Mouse (Mus musculus) spleen, adult 18-20 months (tissue): ENCODE results near the gene Rhoh.

Source experiments
- DNase-seq, 2 experiments: peaks; one replicate each; pipeline ENCODE4 v3.0.0; 2022; ENCODE audit warnings: mixed read lengths in 2 of 2

Gene Rhoh

GRCm38 (mm10) chr5:65861154-65861944, at the start of gene Rhoh:
Rhoh (plus strand) TSS chr5:65861213.
- DNase-seq: no peak

DNA sequence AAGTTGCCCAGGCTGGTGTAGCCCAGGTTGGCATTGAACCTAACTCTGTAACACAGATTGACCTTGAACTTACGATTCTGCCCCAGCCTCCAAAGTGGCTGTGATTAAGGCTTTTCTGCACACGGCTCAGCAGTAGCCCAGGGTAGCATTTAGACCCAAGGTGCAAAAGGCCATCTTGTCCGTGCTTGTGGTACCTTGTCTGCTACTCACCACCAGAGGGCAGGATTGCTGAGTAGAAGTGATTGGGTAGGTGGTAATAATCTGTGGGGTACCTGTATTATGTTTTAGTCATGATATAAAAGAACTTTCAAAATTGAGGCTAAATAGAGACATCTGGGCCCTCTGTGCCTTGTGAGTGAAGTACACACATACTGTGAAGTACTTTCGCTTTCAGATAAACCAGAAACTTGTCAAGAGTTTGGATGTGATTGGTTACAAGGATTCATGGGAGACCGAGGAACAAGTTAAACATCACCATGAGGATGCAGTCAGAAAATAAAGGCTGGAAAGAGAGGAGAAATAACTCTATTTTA, 37.3 kb upstream of the Rhoh start:
- peak; percentile 17 to 48 for DNase-seq

DNA sequence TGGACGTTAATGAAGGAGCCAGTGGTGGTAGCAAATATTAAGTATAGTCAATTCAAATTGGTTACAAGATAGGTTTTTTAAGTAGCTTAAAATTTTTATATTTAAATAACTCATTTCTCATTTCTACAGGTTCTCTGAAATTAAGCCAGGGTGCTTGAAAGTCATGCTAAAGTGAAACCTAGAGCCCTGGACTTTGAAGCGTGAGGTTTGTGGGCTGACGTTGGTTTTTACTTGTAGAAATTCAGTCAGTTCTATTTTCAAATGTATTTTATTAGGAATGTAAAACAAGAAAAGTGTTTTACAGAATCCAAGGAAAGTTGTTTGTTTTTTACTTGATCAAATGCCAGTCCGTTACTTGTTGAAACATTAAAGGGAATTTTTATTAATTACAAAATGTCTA, 34.5 kb upstream of the Rhoh start:
- DNase-seq: no peak

GRCm38 (mm10) chr5:65827102-65827501, 33.9 kb upstream of the Rhoh start:
- no peak for DNase-seq

DNA sequence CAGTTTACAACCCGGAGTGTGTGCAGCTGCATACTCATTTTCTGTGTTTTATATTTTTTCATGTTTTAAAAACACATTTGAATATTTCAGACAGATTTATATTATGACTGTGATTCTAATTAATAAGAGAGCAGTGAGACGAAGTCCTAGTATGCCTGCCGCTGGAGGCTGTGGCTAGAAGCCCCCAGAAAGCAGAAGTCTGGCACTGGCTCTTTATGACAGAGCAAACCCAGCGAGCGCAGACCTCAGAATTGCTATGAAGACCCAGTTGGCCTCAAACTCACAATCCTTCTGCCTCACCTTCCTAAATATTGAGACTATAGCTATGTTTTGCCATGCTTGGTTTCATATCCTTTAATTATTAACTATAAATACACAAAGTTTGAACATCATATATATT, 32.8 kb upstream of the Rhoh start:
- no peak for DNase-seq

GRCm38 (mm10) chr5:65829059-65829458, 32.0 kb upstream of the Rhoh start:
- DNase-seq: no peak

- DNase-seq: no peak
These were observed 28.9 kb upstream of the Rhoh start for GRCm38 (mm10) chr5:65831917-65832618.

- DNase-seq: no peak
These were observed 27.9 kb upstream of the Rhoh start for GRCm38 (mm10) chr5:65833092-65833491.

DNA sequence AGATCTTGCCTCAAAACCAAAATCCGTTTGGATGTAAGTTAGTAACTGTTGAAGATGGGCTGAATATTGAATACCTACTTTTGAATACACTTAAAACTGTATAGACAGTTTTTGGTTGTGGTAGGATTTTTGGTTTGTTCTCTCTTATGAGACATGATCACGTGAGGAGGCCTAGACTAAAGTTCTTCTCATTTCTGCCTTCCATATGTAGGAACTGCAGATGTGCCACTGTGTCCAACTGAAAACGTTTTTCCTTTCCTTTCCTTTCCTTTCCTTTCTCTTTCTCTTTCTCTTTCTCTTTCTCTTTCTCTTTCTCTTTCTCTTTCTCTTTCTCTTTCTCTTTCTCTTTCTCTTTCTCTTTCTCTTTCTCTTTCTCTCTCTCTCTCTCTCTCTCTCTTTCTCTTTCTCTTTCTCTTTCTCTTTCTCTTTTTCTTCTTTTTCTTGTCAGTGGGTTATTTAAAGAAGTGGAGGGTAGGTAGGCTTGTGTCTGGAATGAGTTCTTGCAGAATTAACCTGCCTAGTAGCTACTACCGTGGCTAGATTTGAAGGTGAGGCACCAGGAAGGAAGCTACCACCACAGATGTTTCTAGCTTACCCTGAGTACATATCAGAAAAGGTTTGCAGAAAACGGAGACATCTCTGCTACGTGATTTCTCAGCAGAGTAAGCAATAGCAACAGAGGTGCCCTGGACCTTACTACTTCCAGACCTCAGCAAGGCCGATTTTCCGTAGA, 27.1 kb upstream of the Rhoh start:
- no peak for DNase-seq

DNA sequence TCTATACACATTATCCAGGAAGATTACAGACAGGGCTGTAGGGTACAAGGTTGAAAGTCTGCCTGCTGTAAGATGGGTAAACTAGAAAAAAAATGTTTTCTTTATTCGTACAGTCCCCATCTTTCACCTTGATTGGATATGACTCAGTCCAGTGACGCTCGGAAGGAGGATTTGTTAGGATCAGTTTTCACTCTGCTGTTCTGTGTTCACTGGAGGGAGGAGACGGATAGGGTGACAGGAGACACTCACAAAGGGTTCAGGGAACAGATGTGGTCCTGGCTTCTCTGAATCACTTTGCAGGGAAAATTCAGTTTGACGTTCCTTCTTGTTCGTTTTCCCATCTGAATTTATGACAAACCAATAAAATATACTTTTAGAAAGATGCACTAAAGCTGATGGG, 23.0 kb upstream of the Rhoh start:
- no peak for DNase-seq

- DNase-seq: no peak
These were observed 18.1 kb upstream of the Rhoh start for GRCm38 (mm10) chr5:65842947-65843346.

- DNase-seq: no peak
These were observed 14.5 kb upstream of the Rhoh start for GRCm38 (mm10) chr5:65846534-65846933.

GRCm38 (mm10) chr5:65846958-65847357, 14.1 kb upstream of the Rhoh start:
- no peak for DNase-seq

DNA sequence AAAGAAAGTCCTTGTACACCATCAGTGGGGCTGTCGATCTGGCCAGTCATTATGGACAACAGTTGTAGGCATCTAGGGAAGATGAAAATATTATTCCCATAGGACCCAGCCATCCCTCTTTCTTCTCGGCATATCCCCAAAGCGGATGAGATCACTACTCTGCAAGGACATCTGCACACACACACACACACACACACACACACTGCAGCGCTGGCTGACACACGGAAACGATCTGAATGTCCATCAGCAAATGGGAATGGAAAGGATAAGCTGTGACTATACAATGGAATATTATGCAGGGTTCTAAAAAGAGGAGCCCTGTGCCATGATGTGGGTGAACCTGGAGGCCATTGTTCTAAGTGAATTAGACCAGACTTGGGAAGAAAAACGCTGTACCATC, 13.4 kb upstream of the Rhoh start:
- no peak for DNase-seq

DNA sequence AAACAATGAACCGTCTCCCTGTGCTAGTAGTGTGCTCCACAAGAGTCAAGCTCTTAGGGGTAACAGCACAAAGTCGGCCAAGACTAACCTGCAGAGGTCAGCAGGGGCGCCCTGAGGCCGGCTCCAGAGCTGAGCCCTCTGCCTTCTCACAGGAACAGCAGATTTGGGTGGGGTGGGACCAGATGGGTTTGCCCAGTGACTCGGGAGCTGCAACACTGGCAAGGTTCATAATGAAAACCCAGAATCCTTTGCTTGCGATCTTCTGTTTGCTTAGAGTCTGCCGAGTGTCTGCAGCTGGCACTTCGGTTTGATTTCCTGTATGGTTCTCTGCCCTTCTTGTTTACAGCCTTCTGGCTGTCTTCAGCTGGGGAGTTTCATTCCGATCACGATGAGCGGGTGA, 10.2 kb upstream of the Rhoh start:
- DNase-seq: peak; percentile 50 to 51

DNA sequence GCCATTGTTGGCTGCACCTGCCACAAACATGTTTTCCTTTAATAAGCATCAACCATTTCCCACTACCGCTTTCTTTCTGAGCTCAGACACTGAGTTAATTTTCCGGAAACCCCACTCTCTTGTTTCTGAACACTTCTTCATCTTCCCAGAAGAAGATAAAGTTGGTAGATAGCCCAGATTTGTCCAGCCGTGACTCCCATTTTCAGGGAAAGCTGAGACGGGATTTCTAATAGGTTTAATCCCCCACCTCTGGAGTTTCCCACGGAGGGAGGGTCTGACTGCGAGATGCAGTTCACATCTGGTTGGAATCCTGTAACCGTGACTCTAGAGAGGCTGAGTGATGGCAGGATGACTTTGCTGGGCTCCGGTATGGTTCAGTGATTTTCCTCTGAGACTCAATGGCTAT, 6.2 kb upstream of the Rhoh start:
- DNase-seq: peak in 1 of 2 experiments; percentile 30

DNA sequence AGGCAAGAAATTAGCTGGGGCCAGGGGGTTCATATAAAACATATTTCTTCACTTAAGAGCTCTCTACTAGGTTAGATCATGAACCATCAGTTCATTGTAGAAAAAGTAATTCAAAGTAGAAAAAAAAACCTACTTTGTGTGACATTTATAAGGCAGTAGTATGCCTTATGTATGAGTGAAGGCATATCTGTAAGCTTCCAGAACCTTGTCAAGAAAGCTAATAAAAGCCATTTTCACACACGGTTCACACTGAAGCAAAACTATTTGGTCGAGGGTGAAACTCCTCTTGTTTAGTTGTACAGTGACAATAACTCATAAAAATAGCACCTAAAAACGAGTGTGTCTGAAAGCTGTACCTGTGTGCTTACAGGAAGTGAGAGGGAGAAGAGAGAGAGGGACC, 5.4 kb upstream of the Rhoh start:
- no peak for DNase-seq

DNA sequence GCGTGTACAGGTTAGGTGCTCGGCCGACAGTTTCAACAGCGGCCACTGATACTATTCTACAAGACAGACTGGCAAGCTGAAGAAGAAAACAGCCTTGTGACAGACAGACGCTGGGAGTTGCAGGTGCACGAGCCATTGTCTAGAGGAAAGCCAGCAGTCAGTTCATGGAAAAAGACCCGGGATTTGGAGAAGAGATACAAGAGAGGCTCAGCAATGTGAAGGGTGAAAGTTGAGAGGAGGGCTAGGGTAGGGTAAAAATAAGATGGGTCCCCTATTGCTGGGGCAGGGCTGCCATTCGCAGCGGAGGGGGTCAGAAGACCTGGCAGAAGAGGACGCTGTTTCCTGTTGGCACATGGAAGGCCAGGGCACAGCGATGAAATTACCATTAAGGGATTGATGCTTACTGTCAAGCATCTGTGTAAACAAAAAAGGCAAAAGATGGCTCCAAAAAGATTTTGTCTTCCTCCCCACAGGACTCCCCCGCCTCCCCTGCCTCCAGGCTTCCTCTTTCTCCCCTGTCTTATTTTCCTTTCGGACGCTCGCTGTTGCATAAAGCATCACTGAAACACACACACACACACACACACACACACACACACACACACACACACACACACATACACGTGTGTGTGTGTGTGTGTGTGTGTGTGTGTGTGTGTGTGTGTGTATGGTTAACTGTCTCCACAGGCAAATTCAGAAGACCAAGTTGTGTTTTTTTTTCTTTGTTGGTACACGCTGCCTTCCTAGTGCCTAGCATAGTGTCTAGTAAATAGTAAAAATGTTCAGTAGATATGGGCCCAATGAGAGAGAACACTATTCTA, 4.2 kb upstream of the Rhoh start:
- no peak for DNase-seq

DNA sequence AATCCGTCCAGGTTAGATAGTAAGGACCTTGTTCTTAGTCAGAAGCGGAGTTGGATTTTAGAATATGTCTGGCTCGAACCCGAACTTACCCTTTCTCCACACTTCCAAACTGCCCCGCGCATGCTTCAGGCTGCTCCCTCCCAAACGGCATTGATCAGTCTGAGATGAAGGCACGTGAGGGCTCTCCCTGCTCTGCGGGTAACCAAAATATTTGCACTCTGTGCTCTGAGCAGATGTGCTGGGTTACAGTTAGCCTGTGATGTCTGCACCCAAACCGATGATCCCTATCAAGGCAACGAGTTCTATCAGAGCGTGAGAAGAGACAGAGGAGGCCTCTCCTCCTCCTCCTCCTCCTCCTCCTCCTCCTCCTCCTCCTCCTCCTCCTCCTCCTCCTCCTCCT, 3.1 kb upstream of the Rhoh start:
- peak in 1 of 2 experiments; percentile 22 for DNase-seq

DNA sequence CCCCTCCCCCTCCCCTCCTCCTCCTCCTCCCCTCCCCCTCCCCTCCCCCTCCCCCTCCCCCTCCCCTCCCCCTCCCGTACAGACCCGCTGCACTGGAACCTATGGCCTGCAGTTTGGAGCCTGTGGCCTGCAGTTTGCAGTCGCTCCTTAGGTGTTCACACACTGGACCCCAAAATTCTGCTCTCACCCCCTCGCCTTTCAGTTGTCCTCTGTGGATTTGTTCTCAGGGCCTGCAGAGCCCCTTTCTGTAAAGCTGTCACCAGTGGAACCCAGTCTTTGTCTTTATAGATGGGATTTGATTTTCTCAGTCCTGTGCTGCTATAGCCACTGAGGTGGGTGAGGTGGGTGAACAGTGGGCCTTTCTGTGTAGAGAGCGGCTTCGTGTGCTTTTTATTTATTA, 2.7 kb upstream of the Rhoh start:
- no peak for DNase-seq

DNA sequence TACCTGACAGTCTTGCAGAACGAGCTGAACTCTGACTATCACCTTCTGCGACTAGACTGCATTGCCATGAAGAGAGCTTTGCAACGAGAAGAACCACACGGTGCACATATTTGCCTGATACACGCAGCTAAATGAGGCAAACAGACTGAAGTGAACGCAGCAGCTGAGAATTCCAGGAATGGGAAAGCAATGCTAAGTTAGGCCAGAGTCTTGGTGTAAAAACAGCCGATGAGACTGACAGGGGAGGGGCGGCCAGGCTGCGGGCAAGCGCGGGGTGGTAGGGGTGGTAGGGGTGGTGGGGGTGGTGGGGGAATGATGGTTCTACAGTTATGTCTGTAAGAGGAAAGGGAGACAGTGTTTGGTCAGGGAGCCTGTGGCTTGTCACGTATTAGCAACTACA, 2.1 kb upstream of the Rhoh start:
- no peak for DNase-seq

GRCm38 (mm10) chr5:65859396-65859795, 1.6 kb upstream of the Rhoh start:
- no peak for DNase-seq
